Mouse (Mus musculus) stomach, embryonic 14.5 days (tissue): ENCODE results near the gene Fbh1. TPM values are rescaled to one million over a fixed set of nuclear protein-coding genes. Genes with fewer than 3 reads are reported as not detected.

Source experiments
- ATAC-seq: fragments of 200-750 bp; cut with Nextera tagmentation; 2 replicates; pipeline ENCODE4 v1.8.0; 2017; ENCODE audit warnings: low read depth, moderate TSS enrichment; ENCODE audit not compliant: insufficient number of reproducible peaks, insufficient read depth, low FRiP score
- H3K27ac ChIP-seq: fragments of 300-500 bp; sonication (generic); 2 replicates; pipeline ENCODE4 v1.5.1; 2014; ENCODE audit warnings: mild to moderate bottlenecking, low read length, moderate library complexity, mixed read lengths
- H3K27me3 ChIP-seq: fragments of 300-500 bp; sonication (generic); 2 replicates; pipeline ENCODE4 v1.6.1; 2014; ENCODE audit warnings: low read length, control low read depth, mixed read lengths; ENCODE audit not compliant: control insufficient read depth, insufficient read depth
- H3K36me3 ChIP-seq: fragments of 300-500 bp; sonication (generic); 2 replicates; pipeline ENCODE4 v1.6.1; 2014; ENCODE audit warnings: mild to moderate bottlenecking, control low read depth, low read length, moderate library complexity, mixed read lengths; ENCODE audit not compliant: control insufficient read depth, insufficient read depth
- H3K4me1 ChIP-seq: fragments of 300-500 bp; sonication (generic); 2 replicates; pipeline ENCODE4 v1.6.1; 2014; ENCODE audit warnings: low read length, control low read depth, mixed read lengths; ENCODE audit not compliant: control insufficient read depth, insufficient read depth
- H3K4me2 ChIP-seq: fragments of 300-500 bp; sonication (generic); replicated peaks from 2 replicates; pipeline ENCODE4 v1.6.1; 2014; ENCODE audit warnings: low read depth, low read length, control low read depth
- H3K4me3 ChIP-seq: fragments of 300-500 bp; sonication (generic); 2 replicates; pipeline ENCODE4 v1.5.1; 2014; ENCODE audit warnings: low read depth, low read length, control low read depth
- H3K9ac ChIP-seq: fragments of 300-500 bp; sonication (generic); replicated peaks from 2 replicates; pipeline ENCODE4 v1.6.1; 2014; ENCODE audit warnings: low read depth, mild to moderate bottlenecking, control low read depth, low read length, moderate library complexity, mixed read lengths
- H3K9me3 ChIP-seq: fragments of 300-500 bp; sonication (generic); 2 replicates; pipeline ENCODE4 v1.6.1; 2016; ENCODE audit warnings: low read depth, low read length, control low read depth; ENCODE audit not compliant: control insufficient read depth
- WGBS: fragments of 180-500 bp; shearing (Covaris S2); extraction: QIAGEN DNeasy Blood & Tissue Kit; methylation state at CpG from one replicate; pipeline ENCODE4 v1.1.7; 2014; 5-methylcytosine and 5-hydroxymethylcytosine counted together
- polyA plus RNA-seq: library from polyadenylated mRNA; unstranded; fragments of >200 nt; fragmentation: Nextera tagmentation; extraction: Ambion mirVana; gene quantifications from 2 replicates; pipeline ENCODE4 v1.2.1, GENCODE M21; 2014

Fbh1 gene
- polyA plus RNA-seq, 1 experiment from 2014 or later = 136 TPM

GRCm38 (mm10) chr2:11694104-11694503, 83.3 kb downstream of the Fbh1 start:
- no peak for ATAC-seq
- Histone ChIP-seq H3K27ac (no peak overlapping the region), H3K4me1 (no peaks in the 10 kb centered on the region), H3K9ac (no peak overlapping the region), H3K36me3 (no peaks in the 10 kb centered on the region), H3K4me2 (no peak overlapping the region), H3K4me3 (no peak overlapping the region), H3K27me3 (no peaks in the 10 kb centered on the region), H3K9me3 (no peaks in the 10 kb centered on the region)
- 70% methylated on average over 2 of the region's 2 CpGs for WGBS

- 88% methylated on average over 4 of the region's 4 CpGs for WGBS
- no peak overlapping the region for H3K27ac ChIP-seq
- no peak overlapping the region for H3K4me2 ChIP-seq
- H3K4me3 ChIP-seq = no peak overlapping the region
- H3K9me3 ChIP-seq = no peaks in the 10 kb centered on the region
- no peaks in the 10 kb centered on the region for H3K27me3 ChIP-seq
- no peaks in the 10 kb centered on the region for H3K36me3 ChIP-seq
- ATAC-seq = no peak
- no peak overlapping the region for H3K9ac ChIP-seq
- no peaks in the 10 kb centered on the region for H3K4me1 ChIP-seq
These were observed 84.0 kb downstream of the Fbh1 start for GRCm38 (mm10) chr2:11693352-11693751.

Other genes starting within 250 kb of the Fbh1 start
- 16.1 and 17.5 TPM in 2 replicates for gene Pfkfb3, start 223.5 kb downstream of the Fbh1 start, polyA plus RNA-seq
- gene Rbm17, start 173.4 kb downstream of the Fbh1 start, polyA plus RNA-seq = 137 and 139 TPM in 2 replicates
- gene Gm17490, start 151.3 kb downstream of the Fbh1 start, polyA plus RNA-seq = not detected in 2 replicates
- not detected in 2 replicates for gene Il2ra, start 134.8 kb downstream of the Fbh1 start, polyA plus RNA-seq
- 0.80 and 1.5 TPM in 2 replicates for gene Il15ra, start 72.3 kb downstream of the Fbh1 start, polyA plus RNA-seq
- 37.4 and 38.8 TPM in 2 replicates for gene Ankrd16, start 294 bp upstream of the Fbh1 start, polyA plus RNA-seq